Mouse (Mus musculus) CH12.LX (cell line): ENCODE results near the gene Gm42421. TPM values are rescaled to one million over a fixed set of nuclear protein-coding genes. Genes with fewer than 3 reads are reported as not detected.

ENCODE experiments used
- DNase-seq: peaks from one replicate; pipeline ENCODE4 v3.0.0-alpha.2; 2013; ENCODE audit errors: extremely low read depth
- H3K27ac ChIP-seq: 2 replicates; pipeline ENCODE4 v1.5.1; 2012; ENCODE audit warnings: low read depth, mild to moderate bottlenecking, control low read depth, moderate library complexity; ENCODE audit not compliant: insufficient read depth
- H3K27me3 ChIP-seq: replicated peaks from 2 replicates; pipeline ENCODE3; 2012; ENCODE audit warnings: inconsistent platforms
- H3K36me3 ChIP-seq, 2 experiments: replicated peaks in 1 of 2; 2 replicates each; pipeline versions ENCODE3 to v1.6.1; 2012; ENCODE audit warnings: inconsistent platforms in 1 of 2, low read length in 1 of 2, mild to moderate bottlenecking in 1 of 2, mixed read lengths in 1 of 2, moderate library complexity in 1 of 2; ENCODE audit not compliant: control insufficient read depth in 1 of 2, insufficient read depth in 1 of 2
- H3K4me1 ChIP-seq, 2 experiments: 2 replicates each; pipeline ENCODE4 v1.6.1; 2012; ENCODE audit warnings: inconsistent platforms in 1 of 2, moderate library complexity in 1 of 2; ENCODE audit not compliant: insufficient read depth in 2 of 2, control insufficient read depth in 1 of 2
- H3K4me2 ChIP-seq: 2 replicates; pipeline ENCODE4 v1.6.1; 2012; ENCODE audit warnings: low read depth, mild to moderate bottlenecking, control low read depth; ENCODE audit not compliant: poor library complexity, insufficient read depth, severe bottlenecking
- H3K4me3 ChIP-seq, 3 experiments: fragments of 150-350 bp in 1 of 3; sonication (generic) in 1 of 3; replicated peaks in 1 of 3; 2 replicates each; pipeline versions ENCODE3 to v1.5.1; 2011 to 2012; ENCODE audit warnings: low read depth in 2 of 3, low read length in 2 of 3, mild to moderate bottlenecking in 2 of 3, moderate library complexity in 2 of 3, control low read depth in 1 of 3, improper control_type of control experiment in 1 of 3, inconsistent platforms in 1 of 3, mixed read lengths in 1 of 3; ENCODE audit not compliant: poor library complexity in 1 of 3
- H3K79me2 ChIP-seq: replicated peaks from 2 replicates; pipeline ENCODE4 v1.6.1; 2012; ENCODE audit warnings: mild to moderate bottlenecking, moderate library complexity; ENCODE audit not compliant: control insufficient read depth, poor library complexity, insufficient read depth, severe bottlenecking; ENCODE audit errors: extremely low read depth
- H3K9ac ChIP-seq: 2 replicates; pipeline ENCODE4 v1.6.1; 2012; ENCODE audit warnings: low read depth, mild to moderate bottlenecking, control low read depth, moderate library complexity; ENCODE audit not compliant: insufficient read depth
- H3K9me3 ChIP-seq: replicated peaks from 2 replicates; pipeline ENCODE3; 2012; ENCODE audit warnings: low read length, inconsistent platforms, mixed read lengths
- BHLHE40 ChIP-seq: IDR thresholded peaks from 2 replicates; pipeline ENCODE4 v1.6.1; 2011; ENCODE audit warnings: mild to moderate bottlenecking, low read depth, low read length, improper control_type of control experiment
- CHD1 ChIP-seq: IDR thresholded peaks from 2 replicates; pipeline ENCODE4 v1.6.1; 2012; ENCODE audit warnings: low read depth, low read length, improper control_type of control experiment, inconsistent platforms
- CHD2 ChIP-seq: IDR thresholded peaks from 2 replicates; pipeline ENCODE4 v1.6.1; 2011; ENCODE audit warnings: low read length, improper control_type of control experiment
- CTCF ChIP-seq, 2 experiments: IDR thresholded peaks in 1 of 2; conservative IDR thresholded peaks in 1 of 2; 2 replicates each; pipeline ENCODE4 v1.5.1; 2011 to 2012; ENCODE audit warnings: low read depth in 2 of 2, low read length in 2 of 2, improper control_type of control experiment in 1 of 2, inconsistent platforms in 1 of 2, mild to moderate bottlenecking in 1 of 2, moderate library complexity in 1 of 2
- E2F4 ChIP-seq: IDR thresholded peaks from 2 replicates; pipeline ENCODE4 v1.6.1; 2011; ENCODE audit warnings: low read depth, low read length, improper control_type of control experiment; ENCODE audit not compliant: insufficient replicate concordance
- ELF1 ChIP-seq: IDR thresholded peaks from 2 replicates; pipeline ENCODE4 v1.6.1; 2014; ENCODE audit warnings: low read depth, mild to moderate bottlenecking, inconsistent platforms, low read length, improper control_type of control experiment
- EP300 ChIP-seq: IDR thresholded peaks from 2 replicates; pipeline ENCODE4 v1.6.1; 2011; ENCODE audit warnings: low read length, improper control_type of control experiment
- ETS1 ChIP-seq: conservative IDR thresholded peaks from 2 replicates; pipeline ENCODE4 v1.6.1; 2012; ENCODE audit warnings: low read depth, mild to moderate bottlenecking, inconsistent platforms, low read length, improper control_type of control experiment, moderate library complexity
- GABPA ChIP-seq: IDR thresholded peaks from 2 replicates; pipeline ENCODE4 v1.6.1; 2012; ENCODE audit warnings: low read depth, low read length, improper control_type of control experiment, inconsistent platforms; ENCODE audit not compliant: insufficient replicate concordance
- IRF4 ChIP-seq: IDR thresholded peaks from 2 replicates; pipeline ENCODE4 v1.6.1; 2014; ENCODE audit warnings: low read depth, mild to moderate bottlenecking, inconsistent platforms, low read length, improper control_type of control experiment
- JUN ChIP-seq: IDR thresholded peaks from 2 replicates; pipeline ENCODE4 v1.6.1; 2011; ENCODE audit warnings: low read depth, mild to moderate bottlenecking, low read length, improper control_type of control experiment, moderate library complexity; ENCODE audit not compliant: insufficient read depth
- JUND ChIP-seq: conservative IDR thresholded peaks from 2 replicates; pipeline ENCODE4 v1.6.1; 2011; ENCODE audit warnings: low read depth, low read length, improper control_type of control experiment
- MAFK ChIP-seq: IDR thresholded peaks from 2 replicates; pipeline ENCODE4 v1.6.1; 2011; ENCODE audit warnings: low read length, improper control_type of control experiment; ENCODE audit not compliant: insufficient replicate concordance
- MAX ChIP-seq: IDR thresholded peaks from 2 replicates; pipeline ENCODE4 v1.6.1; 2011; ENCODE audit warnings: low read length, improper control_type of control experiment
- MAZ ChIP-seq: IDR thresholded peaks from 2 replicates; pipeline ENCODE4 v1.6.1; 2012; ENCODE audit warnings: low read depth, mild to moderate bottlenecking, inconsistent platforms, low read length, improper control_type of control experiment, moderate library complexity
- MXI1 ChIP-seq: IDR thresholded peaks from 2 replicates; pipeline ENCODE4 v1.6.1; 2011; ENCODE audit warnings: mild to moderate bottlenecking, low read depth, low read length, improper control_type of control experiment
- MYC ChIP-seq: IDR thresholded peaks from 2 replicates; pipeline ENCODE4 v1.6.1; 2011; ENCODE audit warnings: low read depth, mild to moderate bottlenecking, improper control_type of control experiment, low read length
- NELFE ChIP-seq: IDR thresholded peaks from 2 replicates; pipeline ENCODE4 v1.6.1; 2011; ENCODE audit warnings: low read depth, low read length, improper control_type of control experiment
- PAX5 ChIP-seq: IDR thresholded peaks from 2 replicates; pipeline ENCODE4 v1.6.1; 2012; ENCODE audit warnings: low read length, inconsistent platforms, mixed read lengths
- POLR2A ChIP-seq: IDR thresholded peaks from 2 replicates; pipeline ENCODE4 v1.6.1; 2011; ENCODE audit warnings: low read depth, mild to moderate bottlenecking, improper control_type of control experiment, low read length
- POLR2AphosphoS2 ChIP-seq: IDR thresholded peaks from 2 replicates; pipeline ENCODE4 v1.6.1; 2011; ENCODE audit warnings: low read depth, low read length, improper control_type of control experiment
- RAD21 ChIP-seq: IDR thresholded peaks from 2 replicates; pipeline ENCODE4 v1.6.1; 2011; ENCODE audit warnings: low read depth, mild to moderate bottlenecking, low read length, improper control_type of control experiment, moderate library complexity
- RCOR1 ChIP-seq: conservative IDR thresholded peaks from 2 replicates; pipeline ENCODE4 v1.6.1; 2012; ENCODE audit warnings: low read depth, mild to moderate bottlenecking, inconsistent platforms, low read length, improper control_type of control experiment
- TBP ChIP-seq: conservative IDR thresholded peaks from 2 replicates; pipeline ENCODE4 v1.6.1; 2011; ENCODE audit warnings: low read depth, low read length, improper control_type of control experiment
- USF1 ChIP-seq: IDR thresholded peaks from 2 replicates; pipeline ENCODE4 v1.6.1; 2014; ENCODE audit warnings: low read depth, mild to moderate bottlenecking, inconsistent platforms, low read length, improper control_type of control experiment
- USF2 ChIP-seq: conservative IDR thresholded peaks from 2 replicates; pipeline ENCODE4 v1.6.1; 2011; ENCODE audit warnings: low read depth, low read length, improper control_type of control experiment
- ZC3H11A ChIP-seq: IDR thresholded peaks from 2 replicates; pipeline ENCODE4 v1.6.1; 2012; ENCODE audit warnings: low read depth, mild to moderate bottlenecking, inconsistent platforms, low read length, improper control_type of control experiment
- ZKSCAN1 ChIP-seq: IDR thresholded peaks from 2 replicates; pipeline ENCODE4 v1.6.1; 2012; ENCODE audit warnings: low read depth, inconsistent platforms, low read length, improper control_type of control experiment, borderline replicate concordance
- ZMIZ1 ChIP-seq: IDR thresholded peaks from 2 replicates; pipeline ENCODE4 v1.6.1; 2012; ENCODE audit warnings: low read depth, mild to moderate bottlenecking, inconsistent platforms, low read length, improper control_type of control experiment
- ZNF384 ChIP-seq: IDR thresholded peaks from 2 replicates; pipeline ENCODE4 v1.6.1; 2012; ENCODE audit warnings: low read depth, low read length, improper control_type of control experiment, inconsistent platforms
- dilution Hi-C: fragments of 300-500 bp; cut with MboI; formaldehyde crosslinking; loops from 2 replicates; pipeline ENCODE4 v1.14.3; 2020; ENCODE audit warnings: low sequenced_read_pairs; ENCODE audit not compliant: extremely low pct_unique_long_range_greater_than_20kb, extremely low pct_ligation_motif_present
- in situ Hi-C: fragments of 300-500 bp; cut with MboI; formaldehyde crosslinking; loops from 3 replicates; pipeline ENCODE4 v1.14.3; 2019; ENCODE audit warnings: low sequenced_read_pairs, low pct_ligation_motif_present, low pct_unique_long_range_greater_than_20kb, mixed read lengths
- polyA plus RNA-seq: library from polyadenylated mRNA; unstranded; fragments of >175 nt; gene quantifications from 2 replicates; pipeline ENCODE4 v1.2.1, GENCODE M21; 2012; ENCODE audit warnings: low read depth; ENCODE audit not compliant: insufficient read length
- total RNA-seq, 2 experiments: library from RNA; depleted of rRNA; stranded (reverse); fragments of 300-350 nt in 1 of 2; fragments of >200 nt in 1 of 2; gene quantifications; 2 replicates each; pipeline ENCODE4 v1.2.3; 2012 to 2014

The Gm42421 gene
- total and polyA plus RNA-seq, 3 experiments: 0.59 to 1.4 (median 1.0) TPM

- dilution Hi-C loops (no loop called here), in situ Hi-C loops (no loop called here)
- peaks cover 26 to 62% of the 10 kb centered on the region in 2 experiments for H3K36me3 ChIP-seq
Measured at GRCm38 (mm10) chr5:143908926-143909325, 19.0 kb upstream of the Gm42421 start.

DNA sequence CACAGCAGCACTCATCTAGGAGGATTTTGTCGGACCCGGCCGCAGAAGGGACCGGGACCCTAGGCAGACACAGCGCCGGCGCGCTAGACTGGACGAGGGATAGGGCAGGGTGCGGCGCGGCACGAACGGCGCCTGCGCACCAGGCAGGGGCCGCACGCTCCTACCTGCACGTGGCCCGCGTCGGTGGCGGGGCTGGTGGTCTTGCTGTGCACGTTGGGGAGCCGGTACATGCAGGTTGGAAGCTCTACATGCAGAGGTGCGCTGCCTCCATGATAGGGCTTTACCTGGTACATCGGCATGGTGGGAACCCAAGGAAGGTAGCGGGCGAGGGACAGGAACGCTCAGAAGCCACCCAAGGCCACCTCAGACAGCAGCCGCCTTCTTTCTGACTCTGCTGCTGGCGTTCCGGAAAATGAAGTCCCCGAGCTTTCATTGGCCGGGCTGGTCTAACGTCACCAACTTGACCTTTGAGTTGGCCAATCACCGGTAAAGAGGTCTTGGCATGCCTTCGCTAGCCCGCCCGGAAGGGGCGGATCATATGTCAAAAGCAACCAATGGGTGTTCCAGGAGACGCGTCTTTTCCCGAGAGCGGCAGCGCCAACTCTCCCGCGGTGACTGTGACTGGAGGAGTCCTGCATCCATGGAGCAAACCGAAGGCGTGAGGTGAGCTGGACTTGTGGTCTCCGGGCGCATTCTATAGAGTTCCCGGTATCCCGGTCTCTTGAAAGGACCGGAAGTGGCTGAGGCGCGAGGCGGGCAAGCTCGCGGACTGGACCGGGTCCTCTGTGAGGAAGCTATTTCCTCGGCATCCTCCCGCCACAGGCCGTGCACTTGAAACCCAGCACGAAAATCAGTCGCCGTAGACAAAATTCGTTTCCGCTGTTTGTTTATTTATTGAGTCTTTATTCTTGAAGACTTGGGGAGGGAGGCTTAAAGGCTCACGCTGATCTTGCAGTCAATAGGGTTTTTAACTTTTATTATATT, 18.3 kb upstream of the Gm42421 start, which contains the start of the genes Aimp2 and Pms2:
Gene Aimp2, minus strand, starts transcription at position 431 of the 984 bp plus-strand sequence.
Gene Pms2, plus strand, starts transcription at position 548 of the 984 bp plus-strand sequence.
- no peaks in the 10 kb centered on the region for H3K9me3 ChIP-seq
- peak within 1 kb of the TSS; percentile 80 for H3K9ac ChIP-seq
- dilution Hi-C loops (no loop called here), in situ Hi-C loops (no loop called here)
- peak within 1 kb of the TSS; percentile 71 to 92 (median 87) for H3K4me3 ChIP-seq
- DNase-seq: peak; percentile 99
- peaks cover 52% of the 10 kb centered on the region for H3K79me2 ChIP-seq
- no peaks in the 10 kb centered on the region for H3K27me3 ChIP-seq
- peaks cover 6 to 18% of the 10 kb centered on the region in 2 experiments for H3K4me1 ChIP-seq
- peak within 1 kb of the TSS; percentile 76 for H3K27ac ChIP-seq
- H3K4me2 ChIP-seq: peak within 1 kb of the TSS; percentile 94
- H3K36me3 ChIP-seq: peaks cover 22 to 60% of the 10 kb centered on the region in 2 experiments
- TF ChIP-seq CHD2 (peak; percentile 90), EP300 (no peak), IRF4 (peak; percentile 31; the same call in 1 of the 2 replicates), ETS1 (no peak; the same call in 1 of the 2 replicates), CTCF (conservative IDR thresholded peaks at IDR 0.05 in 1 of 2, IDR thresholded peaks at IDR 0.05 in 1 of 2; ENCODE audit: low read depth in 2 of 2, low read length in 2 of 2) (no peak), RCOR1 (peak; percentile 39; the same call in 1 of the 2 replicates), RAD21 (no peak), ZKSCAN1 (no peak), MAX (peak; percentile 99), JUN (no peak), TBP (peak; percentile 86; the same call in 1 of the 2 replicates), MXI1 (peak; percentile 99), GABPA (no peak; the same call in 1 of the 2 replicates), ZC3H11A (no peak), BHLHE40 (peak; percentile 96), MAZ (no peak), ZMIZ1 (peak; percentile 93), PAX5 (no peak), NELFE (peak; percentile 92), POLR2A (peak; percentile 97), MAFK (no peak), E2F4 (peak; percentile 84; the same call in 1 of the 2 replicates), ELF1 (peak; percentile 88), ZNF384 (no peak), POLR2AphosphoS2 (peak; percentile 89), USF1 (peak; percentile 50), CHD1 (no peak), USF2 (no peak)

More at GRCm38 (mm10) chr5:143908926-143909325, 19.0 kb upstream of the Gm42421 start:
- peaks cover 52% of the 10 kb centered on the region for H3K79me2 ChIP-seq
- peak overlapping the region; percentile 64 for H3K9ac ChIP-seq
- peak overlapping the region; percentile 91 for H3K4me2 ChIP-seq
- H3K27me3 ChIP-seq: no peaks in the 10 kb centered on the region
- peaks cover 6 to 18% of the 10 kb centered on the region in 2 experiments for H3K4me1 ChIP-seq
- H3K27ac ChIP-seq: no peak overlapping the region
- no peak for DNase-seq
- TF ChIP-seq IRF4: no peak
- TF ChIP-seq ZNF384: no peak
- no peak for TF ChIP-seq JUN
- TF ChIP-seq USF1: no peak
- TF ChIP-seq MYC: no peak
- TF ChIP-seq JUND: no peak
- no peak for TF ChIP-seq ELF1
- H3K4me3 ChIP-seq: peak overlapping the region; percentile 71 to 92 (median 87)
- H3K9me3 ChIP-seq: no peaks in the 10 kb centered on the region
